Mouse (Mus musculus) lung, postnatal 36 days (tissue): ENCODE measurements around the gene Cyp4f40.
"Not testable (repeated sequence)": the region's sequence is repeated elsewhere in the genome, so short reads cannot be mapped to it uniquely, and the experiment has no call there.

Experiments
- DNase-seq: peaks from one replicate; pipeline ENCODE4 v3.0.0; 2022; ENCODE audit warnings: mixed read lengths

Gene Cyp4f40

GRCm38 (mm10) chr17:32722151-32722550 is 63.5 kb downstream of the Cyp4f40 start:
- DNase-seq = not testable (repeated sequence)

GRCm38 (mm10) chr17:32722771-32723170 is 64.1 kb downstream of the Cyp4f40 start:
- no peak for DNase-seq

DNA sequence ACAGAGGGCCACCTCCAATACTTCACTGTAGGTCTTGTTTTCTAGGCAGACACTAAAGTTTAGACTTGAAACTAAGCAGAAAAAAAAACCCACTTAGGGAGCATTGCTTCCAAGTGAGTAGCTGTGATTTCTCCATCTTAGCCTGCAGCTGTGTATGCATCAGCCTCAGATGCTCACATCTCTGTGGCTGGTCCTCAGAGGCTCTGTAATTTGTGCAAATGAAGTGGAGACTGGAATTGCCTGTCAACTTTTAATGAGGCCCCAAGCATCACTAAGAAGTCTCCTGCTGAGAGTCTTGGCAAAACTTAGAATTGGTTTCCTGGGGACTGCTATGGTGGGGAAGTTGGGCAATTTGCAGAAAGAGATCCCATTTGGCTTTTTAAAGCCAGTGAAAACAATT is 67.7 kb downstream of the Cyp4f40 start:
- DNase-seq = not testable (repeated sequence)
